Mouse (Mus musculus) ES-E14 (cell line): Measurements from ENCODE around the gene Sept6.
A peak's percentile ranks its signal among the peaks of the same experiment; 100 is the strongest.

Source experiments
- CHD2 ChIP-seq: IDR thresholded peaks from 2 replicates; pipeline ENCODE4 v1.6.1; 2014; ENCODE audit warnings: mild to moderate bottlenecking, low read depth, low read length, inconsistent platforms
- HCFC1 ChIP-seq: IDR thresholded peaks from 2 replicates; pipeline ENCODE4 v1.6.1; 2012; ENCODE audit warnings: low read length, inconsistent platforms, borderline replicate concordance; ENCODE audit not compliant: insufficient read depth
- MAFK ChIP-seq: IDR thresholded peaks from 2 replicates; pipeline ENCODE4 v1.6.1; 2014; ENCODE audit warnings: mild to moderate bottlenecking, low read depth, low read length, inconsistent platforms; ENCODE audit not compliant: insufficient read depth
- ZC3H11A ChIP-seq: IDR thresholded peaks from 2 replicates; pipeline ENCODE4 v1.6.1; 2012; ENCODE audit warnings: low read depth, mild to moderate bottlenecking, inconsistent platforms, low read length, borderline replicate concordance
- ZNF384 ChIP-seq: IDR thresholded peaks from 2 replicates; pipeline ENCODE4 v1.6.1; 2012; ENCODE audit warnings: low read depth, low read length, inconsistent platforms

GRCm38 (mm10) chrX:36901655-36902054 is 89.9 kb downstream of the Sept6 start:
- TF ChIP-seq ZNF384, result peak; percentile 62
- no peak for TF ChIP-seq ZC3H11A
- no peak for TF ChIP-seq CHD2
- no peak for TF ChIP-seq HCFC1
- TF ChIP-seq MAFK, result no peak
